Mouse (Mus musculus): Measurements from ENCODE around the gene Clip1. TPM values are rescaled to one million over a fixed set of nuclear protein-coding genes. Genes with fewer than 3 reads are reported as not detected.
"Not testable (repeated sequence)": the region's sequence is repeated elsewhere in the genome, so short reads cannot be mapped to it uniquely, and the experiment has no call there.

Gene Clip1
- 100 to 1,000 TPM; 108 to 117 TPM for total RNA-seq (2021)

GRCm38 (mm10) chr5:123684221-123685144, at the start of gene Clip1:
Gene Clip1 (minus strand): TSS chr5:123684618.
- peak; percentile 75 for DNase-seq

GRCm38 (mm10) chr5:123730981-123731380, 46.6 kb upstream of the Clip1 start:
- DNase-seq, result no peak

GRCm38 (mm10) chr5:123723816-123724215, 39.4 kb upstream of the Clip1 start:
- DNase-seq, result not testable (repeated sequence)

GRCm38 (mm10) chr5:123720328-123721311, 36.2 kb upstream of the Clip1 start, which contains the start of gene Zcchc8:
Gene Zcchc8 (minus strand): TSS chr5:123721100.
- DNase-seq, result peak; percentile 96

- DNase-seq, result no peak
Measured at GRCm38 (mm10) chr5:123714622-123715021, 30.2 kb upstream of the Clip1 start.

GRCm38 (mm10) chr5:123713782-123714181, 29.4 kb upstream of the Clip1 start:
- DNase-seq, result no peak

- no peak for DNase-seq
Measured at GRCm38 (mm10) chr5:123709571-123709970, 25.2 kb upstream of the Clip1 start.

- DNase-seq, result no peak
Measured at GRCm38 (mm10) chr5:123708598-123708997, 24.2 kb upstream of the Clip1 start.

GRCm38 (mm10) chr5:123700625-123701024, 16.2 kb upstream of the Clip1 start:
- peak; percentile 85 for DNase-seq

- peak; percentile 86 for DNase-seq
Measured at GRCm38 (mm10) chr5:123699198-123699597, 14.8 kb upstream of the Clip1 start.

GRCm38 (mm10) chr5:123696961-123697360, 12.5 kb upstream of the Clip1 start:
- DNase-seq, result no peak

- DNase-seq, result no peak
Measured at GRCm38 (mm10) chr5:123696244-123696643, 11.8 kb upstream of the Clip1 start.

- DNase-seq, result peak; percentile 72
Measured at GRCm38 (mm10) chr5:123694468-123694867, 10.1 kb upstream of the Clip1 start.

GRCm38 (mm10) chr5:123683377-123684220, 819 bp downstream of the Clip1 start:
- peak; percentile 64 for DNase-seq

GRCm38 (mm10) chr5:123683043-123683376, 1.4 kb downstream of the Clip1 start:
- peak; percentile 49 for DNase-seq

GRCm38 (mm10) chr5:123682372-123682771, 2.0 kb downstream of the Clip1 start:
- DNase-seq, result no peak

GRCm38 (mm10) chr5:123679546-123680263, 4.7 kb downstream of the Clip1 start:
- no peak for DNase-seq

GRCm38 (mm10) chr5:123679106-123679505, 5.3 kb downstream of the Clip1 start:
- DNase-seq, result no peak

- DNase-seq, result no peak
Measured at GRCm38 (mm10) chr5:123675717-123676116, 8.7 kb downstream of the Clip1 start.

GRCm38 (mm10) chr5:123675221-123675620, 9.2 kb downstream of the Clip1 start:
- DNase-seq, result no peak

GRCm38 (mm10) chr5:123671473-123671820, 13.0 kb downstream of the Clip1 start:
- DNase-seq, result no peak
